Comparison of ENCODE assay signal across 7 mouse cellular contexts in the genomic region with DNA sequence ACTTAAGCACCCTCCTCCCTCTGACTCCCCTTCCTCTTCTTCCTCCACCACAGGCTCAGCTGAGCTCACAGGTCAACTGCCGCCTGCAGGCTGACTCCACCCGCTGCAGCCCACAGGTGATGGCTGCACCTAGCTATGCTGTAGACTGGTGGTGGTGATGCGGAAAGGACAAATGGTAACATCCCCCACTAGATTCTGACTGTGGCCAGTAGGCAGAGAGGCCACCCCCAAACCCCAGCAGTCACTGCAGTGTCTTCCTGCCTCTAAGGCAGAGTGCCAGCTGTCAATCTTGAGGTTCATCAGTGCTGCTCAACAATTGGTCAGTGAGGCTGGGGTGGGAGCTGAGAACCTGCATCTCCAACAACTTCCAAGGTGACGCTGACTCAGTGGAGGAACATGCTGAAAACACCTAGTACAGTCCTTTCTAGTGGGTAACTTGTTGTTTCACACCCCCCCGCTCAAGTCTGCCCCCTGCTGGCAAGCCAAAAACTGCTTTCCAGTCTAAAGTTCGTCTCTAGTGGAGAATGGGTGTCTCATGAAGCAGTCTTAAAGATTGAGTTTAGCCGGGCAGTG. TPM values are rescaled to one million over a fixed set of nuclear protein-coding genes. Genes with fewer than 3 reads are reported as not detected.
DNase-seq lines count a peak whose midpoint lies in the region; ATAC-seq and TF ChIP-seq lines count a peak whose summit lies in the region.

No protein-coding gene starts in this region.

- intact Hi-C loops in left cerebral cortex, postnatal 25 days (cut with DNase I), result loop anchor here (2.0 to 5.0 kb wide), 2 partner anchors 15 to 43 kb away; no protein-coding TSS in a partner anchor

- no peaks in the 10 kb centered on the region for H3K9me3 ChIP-seq in kidney, postnatal 0 days (replicated peaks; ENCODE audit: low read length)
- H3K9me3 ChIP-seq in forebrain, embryonic 14.5 days (replicated peaks; ENCODE audit: control insufficient read depth, low read length), result no peaks in the 10 kb centered on the region

- peak; percentile 20; the same call in 1 of the 2 replicates for ATAC-seq in kidney, postnatal 0 days (replicated peaks; ENCODE audit: low FRiP score, low read depth)
- peak; percentile 42; the same call in 1 of the 2 replicates for ATAC-seq in forebrain, embryonic 14.5 days
- ATAC-seq in megakaryocyte, adult 5-6 weeks (ENCODE audit: poor library complexity, severe bottlenecking), result peak; percentile 70

- H3K4me1 ChIP-seq in kidney, postnatal 0 days (replicated peaks; ENCODE audit: insufficient read depth, low read length), result no peaks in the 10 kb centered on the region
- H3K4me1 ChIP-seq in forebrain, embryonic 14.5 days (ENCODE audit: control insufficient read depth, insufficient read depth, low read length), result no peaks in the 10 kb centered on the region

- no peaks in the 10 kb centered on the region for H3K27me3 ChIP-seq in kidney, postnatal 0 days (ENCODE audit: insufficient read depth, low read length)
- H3K27me3 ChIP-seq in forebrain, embryonic 14.5 days (replicated peaks; ENCODE audit: control insufficient read depth, insufficient read depth, low read length), result no peaks in the 10 kb centered on the region

- no peaks in the 10 kb centered on the region for H3K36me3 ChIP-seq in kidney, postnatal 0 days (ENCODE audit: insufficient read depth, low read length)
- no peaks in the 10 kb centered on the region for H3K36me3 ChIP-seq in forebrain, embryonic 14.5 days (ENCODE audit: control insufficient read depth, insufficient read depth, low read length)

- 65% methylated on average over 7 of the region's 7 CpGs for WGBS in kidney, postnatal 0 days
- WGBS in forebrain, embryonic 14.5 days, result 68% methylated on average over 7 of the region's 7 CpGs

- no peak overlapping the region for H3K9ac ChIP-seq in kidney, postnatal 0 days (ENCODE audit: low read depth, low read length)
- H3K9ac ChIP-seq in forebrain, embryonic 14.5 days (ENCODE audit: low read length), result no peak overlapping the region

- H3K27ac ChIP-seq in kidney, postnatal 0 days, result no peak overlapping the region
- no peak overlapping the region for H3K27ac ChIP-seq in forebrain, embryonic 14.5 days (ENCODE audit: low read depth, low read length)

- no peak overlapping the region for H3K4me3 ChIP-seq in kidney, postnatal 0 days (replicated peaks; ENCODE audit: low read depth, low read length)
- H3K4me3 ChIP-seq in forebrain, embryonic 14.5 days (ENCODE audit: low read depth, low read length), result no peak overlapping the region

- H3K4me2 ChIP-seq in kidney, postnatal 0 days (ENCODE audit: low read length), result no peak overlapping the region
- H3K4me2 ChIP-seq in forebrain, embryonic 14.5 days (ENCODE audit: low read length), result no peak overlapping the region

- TF ChIP-seq CTCF in kidney, postnatal 0 days (IDR thresholded peaks at IDR 0.05; ENCODE audit: low read depth), result no peak; the same call in 1 of the 2 replicates

- DNase-seq in kidney, postnatal 0 days (ENCODE audit: low spot score), result no peak
- DNase-seq in kidney, adult 8-10 months, result no peak
- DNase-seq in MN1 (ENCODE audit: low spot score), result peak; percentile 18
- DNase-seq in forebrain, embryonic 14.5 days (ENCODE audit: low spot score), result no peak
- DNase-seq in thymus, postnatal 4 days, result peak; percentile 87
- DNase-seq in left cerebral cortex, postnatal 25 days (ENCODE audit: low spot score in 2 of 2), result no peak

RNA-seq across cellular contexts. Expression of a gene that starts 10.3 kb away (rescaled TPM):
- polyA plus RNA-seq in kidney, postnatal 0 days (2015; fragmentation: Nextera tagmentation; extraction: Ambion mirVana), result not detected in 2 replicates
- polyA plus RNA-seq in forebrain, embryonic 14.5 days (2014; fragmentation: Nextera tagmentation; extraction: Ambion mirVana), result not detected in 2 replicates
- not detected in 2 replicates for total RNA-seq in megakaryocyte, adult 5-6 weeks (2015)
- not detected in 2 replicates for total RNA-seq in megakaryocyte, adult 5-6 weeks (2017)
- not detected for total RNA-seq in left cerebral cortex, postnatal 25 days (2021)

RNA-seq across cellular contexts. Expression of a gene that starts 10.4 kb away (rescaled TPM):
- not detected in 2 replicates for polyA plus RNA-seq in kidney, postnatal 0 days (2015; fragmentation: Nextera tagmentation; extraction: Ambion mirVana)
- not detected in 2 replicates for polyA plus RNA-seq in forebrain, embryonic 14.5 days (2014; fragmentation: Nextera tagmentation; extraction: Ambion mirVana)
- not detected in 2 replicates for total RNA-seq in megakaryocyte, adult 5-6 weeks (2015)
- total RNA-seq in megakaryocyte, adult 5-6 weeks (2017), result not detected in 2 replicates
- not detected for total RNA-seq in left cerebral cortex, postnatal 25 days (2021)

RNA-seq across cellular contexts. Expression of a gene that starts 56.5 kb away (rescaled TPM):
- polyA plus RNA-seq in kidney, postnatal 0 days (2015; fragmentation: Nextera tagmentation; extraction: Ambion mirVana), result 295 and 332 TPM in 2 replicates
- polyA plus RNA-seq in forebrain, embryonic 14.5 days (2014; fragmentation: Nextera tagmentation; extraction: Ambion mirVana), result 122 and 124 TPM in 2 replicates
- 150 and 167 TPM in 2 replicates for total RNA-seq in megakaryocyte, adult 5-6 weeks (2015)
- total RNA-seq in megakaryocyte, adult 5-6 weeks (2017), result 156 and 194 TPM in 2 replicates
- total RNA-seq in left cerebral cortex, postnatal 25 days (2021), result 100 to 1,000 TPM; 135 to 136 TPM

Comparison
In these comparisons a context has a peak if more than half of its experiments do, and no peak if none do; other contexts are left out.
1. ATAC-seq: peak in every context shown above with its lines; median percentile 70 in megakaryocyte, adult 5-6 weeks; 42 in forebrain, embryonic 14.5 days; 20 in kidney, postnatal 0 days.
2. DNase-seq: peak in MN1 (single experiment) and thymus, postnatal 4 days (single experiment); none in kidney, postnatal 0 days (single experiment), kidney, adult 8-10 months (0 of 2), forebrain, embryonic 14.5 days (single experiment) and left cerebral cortex, postnatal 25 days (0 of 2).